Mouse (Mus musculus): ENCODE results near the gene Pigo.

The Pigo gene

DNA sequence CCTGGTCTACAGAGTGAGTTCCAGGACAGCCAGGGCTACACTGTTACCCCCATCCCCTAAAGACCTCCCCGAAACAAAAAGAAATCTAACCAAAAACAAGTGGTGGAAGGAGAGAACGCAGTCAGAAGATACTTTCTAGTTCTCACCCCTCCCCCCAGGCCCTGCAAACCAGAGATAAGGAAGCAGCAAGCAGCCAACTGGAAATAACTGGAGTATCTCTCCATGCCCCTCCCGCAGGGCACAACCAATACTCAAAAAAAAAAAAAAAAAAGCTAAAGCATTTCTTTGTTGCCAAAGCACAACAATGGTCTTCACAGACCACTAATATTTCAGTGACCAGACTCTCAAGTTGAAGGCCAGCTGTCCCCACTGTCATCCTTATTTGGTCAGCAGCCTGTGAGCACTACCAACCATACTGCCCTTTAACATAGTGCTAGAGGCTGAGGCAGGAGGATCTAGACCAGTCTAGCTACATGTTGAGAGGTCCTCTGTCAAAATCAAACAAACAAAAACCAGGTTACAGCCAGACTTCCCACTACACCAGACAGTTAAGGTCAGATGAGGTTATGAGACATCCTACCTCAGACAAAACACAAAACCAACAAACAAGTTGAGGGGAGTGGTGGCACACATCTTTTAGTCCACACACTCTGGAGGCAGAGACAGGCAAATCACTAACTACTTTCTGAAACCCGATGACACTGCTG lies 12.4 kb upstream of the Pigo start:
- DNase-seq (ENCODE audit: low read depth), result no peak

DNA sequence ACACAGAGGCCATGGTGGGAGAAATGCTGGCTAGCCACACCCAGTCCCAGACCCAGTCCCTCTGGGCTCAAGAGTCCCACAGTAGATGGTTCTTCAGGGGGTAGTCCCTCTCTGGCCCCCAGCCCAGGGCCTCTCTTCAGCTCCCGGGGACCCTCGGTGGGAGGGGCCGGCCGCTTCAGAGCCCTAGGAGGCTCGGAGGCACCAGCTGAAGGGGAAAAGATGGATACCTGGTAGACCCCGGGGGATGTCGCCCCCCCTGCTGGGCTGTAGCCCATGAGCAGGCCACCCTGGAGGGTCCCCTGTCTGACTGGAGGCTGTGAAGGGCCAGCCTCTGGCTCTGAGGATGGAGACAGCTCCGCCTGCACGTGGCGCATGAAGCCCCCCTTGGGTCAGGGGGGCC lies 10.7 kb upstream of the Pigo start:
- DNase-seq (ENCODE audit: low read depth), result no peak

DNA sequence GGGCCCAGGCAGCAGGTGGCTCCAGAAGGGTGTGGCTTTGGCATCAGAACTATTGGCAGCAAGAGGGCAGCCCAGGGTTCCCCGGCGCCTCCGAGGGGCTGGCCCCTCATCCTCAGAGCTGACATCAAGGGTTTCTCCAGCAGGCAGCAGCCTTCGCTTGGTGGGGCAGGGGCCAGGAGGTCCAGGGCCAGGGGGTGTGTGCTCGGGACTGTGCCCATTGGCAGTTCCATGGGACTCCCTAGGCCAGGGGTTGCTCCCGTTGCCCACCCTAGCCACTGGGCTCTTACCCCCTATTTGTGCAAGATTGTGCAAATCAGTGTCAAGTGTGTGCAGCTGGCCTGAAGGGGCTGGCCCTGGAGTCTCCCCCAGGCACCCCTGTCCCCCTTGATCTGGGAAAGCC lies 10.2 kb upstream of the Pigo start:
- DNase-seq (ENCODE audit: low read depth), result no peak

DNA sequence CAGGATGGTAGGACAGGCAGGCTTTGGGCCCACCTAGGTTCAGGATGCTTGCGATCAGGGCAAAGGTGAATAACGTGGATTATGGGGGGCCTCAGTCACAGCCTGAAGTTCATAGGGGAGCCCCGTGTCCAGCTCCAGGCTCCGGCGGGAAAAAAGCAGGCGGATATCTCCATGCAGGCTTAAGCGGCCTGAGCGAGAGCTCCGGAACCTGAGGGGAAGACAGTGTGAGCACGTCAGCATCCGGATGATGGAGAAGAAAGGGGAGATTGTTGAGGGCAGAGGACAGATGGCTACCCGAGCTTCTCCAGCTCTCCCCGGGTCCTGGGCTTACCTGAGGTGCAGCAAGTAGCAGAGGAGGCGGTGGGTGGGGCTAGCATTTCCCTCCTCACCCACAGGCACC lies 7.9 kb upstream of the Pigo start:
- no peak for DNase-seq (ENCODE audit: low read depth)

- DNase-seq (ENCODE audit: low read depth), result no peak
Observed at GRCm38 (mm10) chr4:43032501-43032900, 6.9 kb upstream of the Pigo start.

DNA sequence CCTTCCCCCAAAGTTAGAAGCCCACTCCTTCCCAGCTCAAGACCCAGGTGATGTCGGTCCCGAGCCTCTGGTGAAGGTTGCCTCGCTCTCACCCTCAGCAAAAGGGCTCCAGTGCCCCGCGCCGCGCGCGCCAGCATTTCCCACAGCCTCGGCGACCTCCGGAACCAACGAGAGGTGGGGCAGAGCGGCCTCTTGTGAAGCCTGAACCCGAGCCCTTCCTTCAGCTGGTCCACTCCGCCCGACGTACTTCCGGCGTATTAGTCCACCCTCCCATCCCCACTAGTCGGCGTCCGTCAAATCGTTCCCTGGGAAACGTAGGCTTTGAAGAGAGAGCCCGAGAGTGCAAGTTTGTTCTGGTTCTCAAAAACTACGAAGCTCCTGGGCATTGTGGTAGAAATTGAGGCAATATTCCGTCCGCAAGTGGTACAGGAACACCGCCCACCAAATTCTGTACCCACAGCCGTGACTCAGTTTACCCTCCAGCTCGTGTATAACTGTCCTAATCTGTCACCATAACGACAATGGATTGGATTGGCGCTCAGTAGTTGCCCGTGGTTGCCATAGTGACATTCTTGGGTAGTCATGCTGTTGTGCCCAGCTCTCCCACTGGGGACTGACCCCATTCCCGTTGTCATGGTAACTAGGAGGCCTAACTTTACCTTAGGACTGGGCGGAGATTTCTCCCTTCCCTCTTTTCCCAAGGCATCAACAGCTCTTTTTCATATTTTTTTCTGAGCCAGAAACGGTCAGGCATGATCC lies 5.8 kb upstream of the Pigo start, which contains the start of gene Stoml2:
Gene Stoml2 (minus strand): TSS at position 474 of the 759 bp plus-strand sequence.
- peak; percentile 92 for DNase-seq (ENCODE audit: low read depth)

DNA sequence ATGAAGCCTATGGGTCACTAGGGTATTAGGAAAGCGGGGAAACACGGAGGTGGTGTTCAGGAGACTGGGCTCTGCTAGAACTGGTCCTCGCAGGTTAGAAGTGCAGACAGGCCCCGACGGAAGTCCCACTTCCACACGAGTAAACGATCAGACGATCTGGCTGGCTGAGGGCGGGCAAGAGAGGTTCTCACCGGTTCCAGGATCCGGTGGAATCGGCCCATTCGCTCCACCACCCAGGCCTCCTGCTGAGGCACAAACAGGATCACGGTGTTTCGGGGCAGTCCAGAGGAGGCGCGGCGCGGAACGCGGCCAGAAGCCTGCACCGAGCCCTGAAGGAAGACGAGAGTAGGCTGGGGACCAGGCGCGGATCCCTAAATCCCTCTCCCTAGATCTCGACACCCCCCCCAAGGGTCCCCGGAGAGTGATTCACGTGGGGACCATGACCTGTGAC lies 5.2 kb upstream of the Pigo start:
- no peak for DNase-seq (ENCODE audit: low read depth)

GRCm38 (mm10) chr4:43030352-43030751 lies 4.7 kb upstream of the Pigo start:
- DNase-seq (ENCODE audit: low read depth), result no peak

DNA sequence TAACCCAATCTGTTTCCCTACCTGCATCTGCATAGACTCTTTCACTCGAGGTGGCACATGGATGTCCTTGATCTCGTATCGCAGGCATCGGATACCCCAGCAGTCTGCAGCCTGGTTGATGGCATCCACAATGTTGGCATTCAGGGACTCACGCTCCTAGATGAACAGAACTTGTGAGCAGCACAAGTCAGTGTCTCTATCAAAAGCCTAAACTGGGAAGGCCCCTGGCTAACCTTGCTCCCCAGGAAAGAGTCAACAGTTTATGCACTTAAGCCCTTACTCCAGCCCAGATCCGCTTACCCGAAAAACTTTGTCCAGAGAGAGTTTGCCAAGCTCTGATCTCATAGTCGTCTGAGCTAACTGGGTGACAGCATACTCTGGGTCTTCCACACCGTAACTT lies 4.1 kb upstream of the Pigo start:
- DNase-seq (ENCODE audit: low read depth), result no peak

DNA sequence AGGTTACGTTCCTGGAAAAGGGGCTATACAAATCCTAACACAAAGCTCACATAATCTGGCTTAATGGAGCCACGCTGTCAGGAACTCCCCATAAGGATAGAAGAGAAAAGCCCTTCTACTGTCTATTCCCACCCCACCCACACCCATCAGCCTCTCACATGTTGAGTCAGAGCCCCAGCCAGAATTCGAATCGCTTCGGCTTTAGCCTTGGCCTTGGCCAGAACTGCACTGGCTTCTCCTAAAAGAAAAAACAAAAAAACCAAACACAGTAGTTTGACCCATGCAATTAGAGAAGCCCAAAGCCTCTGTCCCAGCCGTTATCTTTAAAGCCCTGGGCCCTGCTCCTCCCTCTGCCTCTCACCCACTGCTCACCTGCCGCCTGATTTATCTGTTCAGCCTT lies 3.5 kb upstream of the Pigo start:
- no peak for DNase-seq (ENCODE audit: low read depth)

GRCm38 (mm10) chr4:43024673-43025072 lies 946 bp downstream of the Pigo start:
- no peak for DNase-seq (ENCODE audit: low read depth)

- no peak for DNase-seq (ENCODE audit: low read depth)
Observed at GRCm38 (mm10) chr4:43021341-43021740, 4.3 kb downstream of the Pigo start.

- DNase-seq (ENCODE audit: low read depth), result no peak
Observed at GRCm38 (mm10) chr4:43020876-43021275, 4.7 kb downstream of the Pigo start.

DNA sequence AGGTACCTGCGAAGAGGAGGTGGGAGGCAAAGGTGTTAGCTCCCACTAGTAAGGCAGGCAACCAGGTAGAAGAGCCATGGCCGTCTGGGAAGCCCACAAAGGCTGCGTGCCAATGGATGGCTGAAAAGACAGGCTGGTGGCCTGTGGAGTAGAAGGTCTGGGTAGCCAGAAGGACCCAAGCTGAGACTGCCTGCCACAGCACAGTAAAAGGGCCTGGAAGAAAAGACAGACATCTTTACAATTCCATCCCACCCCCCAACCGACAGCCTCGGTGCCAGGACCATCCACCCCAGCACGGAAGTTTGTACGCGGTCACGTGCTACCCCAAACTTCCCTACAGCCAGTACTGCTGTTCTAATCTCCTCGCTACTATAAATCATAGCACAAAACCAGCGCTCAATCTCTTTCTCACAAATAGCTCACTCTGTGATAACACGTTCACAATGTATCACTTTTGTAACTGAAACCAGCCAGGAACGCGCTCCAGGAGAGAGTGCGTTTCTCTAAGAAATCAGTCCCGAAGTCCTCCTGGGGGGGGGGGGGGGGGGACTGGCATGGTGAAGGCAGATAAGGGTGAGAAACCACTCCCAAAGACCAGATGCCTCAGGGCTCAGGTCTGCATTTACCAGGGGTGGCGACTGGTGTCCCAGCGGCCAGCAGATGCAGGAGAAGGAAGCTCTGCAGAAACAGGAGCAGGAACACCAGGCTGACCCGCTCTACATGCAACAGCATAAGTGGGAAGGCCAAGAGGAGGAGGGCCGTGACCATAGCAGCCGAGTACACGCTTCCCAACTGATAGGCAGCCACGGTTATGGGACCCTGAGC lies 5.8 kb downstream of the Pigo start:
- DNase-seq (ENCODE audit: low read depth), result no peak

DNA sequence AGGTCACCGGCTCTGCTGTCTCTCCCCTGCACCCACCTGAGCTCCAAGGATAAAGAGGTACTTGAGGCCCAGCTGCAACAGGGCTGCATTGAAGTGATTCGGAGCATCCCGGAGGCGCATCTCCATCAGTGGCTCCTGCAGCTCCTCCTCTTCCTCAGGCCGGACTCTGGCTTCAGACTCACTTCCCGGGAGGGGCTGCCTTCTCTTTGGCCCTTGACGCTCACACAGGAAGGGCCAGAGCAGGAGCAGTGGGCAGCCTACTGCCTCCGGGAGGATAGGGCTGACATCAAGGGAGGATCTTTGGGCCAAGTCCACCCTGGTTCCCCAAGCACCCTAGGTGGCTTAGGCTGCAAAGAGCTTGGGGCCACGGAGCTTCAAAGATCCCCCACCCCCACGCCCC lies 6.4 kb downstream of the Pigo start:
- DNase-seq (ENCODE audit: low read depth), result no peak

GRCm38 (mm10) chr4:43018156-43018555 lies 7.5 kb downstream of the Pigo start:
- DNase-seq (ENCODE audit: low read depth), result no peak

DNA sequence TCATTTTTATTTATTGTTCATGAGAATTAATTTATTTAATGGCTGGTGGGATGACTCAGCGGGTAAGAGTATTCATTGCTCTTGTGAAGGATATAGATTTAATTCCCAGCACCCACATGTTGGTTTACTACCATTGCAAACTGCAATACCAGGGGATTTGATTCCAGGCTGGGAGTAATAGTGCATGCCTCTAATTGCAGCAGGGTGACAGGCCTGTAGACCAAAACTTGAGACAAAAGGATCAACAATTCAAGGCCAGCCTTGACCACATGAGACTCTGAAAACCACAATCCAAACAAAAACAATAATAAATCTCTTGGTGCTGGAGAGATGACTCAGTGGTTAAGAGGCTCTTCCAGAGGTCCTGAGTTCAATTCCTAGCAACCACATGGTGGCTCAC lies 13.5 kb downstream of the Pigo start:
- DNase-seq (ENCODE audit: low read depth), result no peak

GRCm38 (mm10) chr4:43010161-43011038 lies 15.2 kb downstream of the Pigo start, which contains the start of gene Fancg:
TSS of gene Fancg (minus strand) at chr4:43010506.
- peak; percentile 89 for DNase-seq (ENCODE audit: low read depth)

DNA sequence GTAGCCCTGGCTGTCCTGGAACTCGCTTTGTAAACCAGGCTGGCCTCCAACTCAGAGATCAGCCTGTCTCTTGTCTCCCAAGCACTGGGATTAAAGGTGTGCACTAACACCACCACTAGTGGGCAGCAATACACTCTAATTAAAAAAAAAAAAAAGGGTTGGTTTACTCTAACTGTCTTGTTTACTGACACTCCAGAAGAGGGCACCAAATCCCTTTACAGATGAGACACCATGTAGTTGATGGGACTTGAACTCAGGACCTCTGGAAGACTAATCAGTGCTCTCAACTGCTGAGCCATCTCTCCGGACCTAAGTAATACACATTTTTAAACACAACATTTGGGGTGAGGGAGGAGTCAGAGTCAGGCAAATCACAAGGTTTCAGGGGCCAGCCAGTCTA lies 19.9 kb downstream of the Pigo start:
- peak; percentile 86 for DNase-seq (ENCODE audit: low read depth)

- DNase-seq (ENCODE audit: low read depth), result no peak
Observed at GRCm38 (mm10) chr4:43004951-43005350, 20.7 kb downstream of the Pigo start.

DNA sequence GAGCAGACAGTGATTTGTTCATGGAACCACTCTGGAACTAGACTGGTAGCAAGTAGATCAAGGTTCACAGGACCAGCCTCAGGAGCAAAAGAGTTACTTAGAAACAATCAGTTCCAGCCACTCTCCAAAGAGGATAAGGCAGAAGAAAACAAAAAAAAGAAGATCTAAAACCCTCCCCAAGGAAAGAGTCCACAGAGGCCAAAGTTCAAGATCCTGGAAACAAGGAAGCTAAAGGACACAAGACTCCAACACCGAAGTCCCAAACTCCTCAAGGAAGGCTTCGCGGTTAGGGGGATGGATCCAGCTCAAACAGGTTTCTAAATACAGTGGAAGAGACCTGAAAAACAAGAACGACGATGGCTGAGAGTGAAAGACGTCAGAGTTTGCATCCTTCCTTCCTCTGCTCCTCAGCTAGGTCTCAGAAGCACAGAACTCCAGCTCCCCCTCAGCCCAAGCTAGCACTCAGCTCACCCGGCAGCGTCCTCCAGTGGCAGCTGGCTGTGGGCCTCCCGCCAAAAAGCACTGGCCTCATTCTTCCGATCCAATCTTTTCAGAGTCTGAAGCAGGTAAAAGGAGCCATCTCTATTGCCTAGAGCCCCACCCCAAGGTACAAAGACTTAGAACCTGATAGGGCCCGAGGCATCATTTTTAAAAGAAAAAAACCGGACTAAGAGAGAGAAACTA lies 22.7 kb downstream of the Pigo start:
- DNase-seq (ENCODE audit: low read depth), result no peak
